Mouse (Mus musculus) right cerebral cortex, postnatal 4 days (tissue): ENCODE data around the gene Iqcf1.

Source experiments
- DNase-seq: peaks from one replicate; pipeline ENCODE4 v3.0.0-alpha.2; 2022

The Iqcf1 gene

DNA sequence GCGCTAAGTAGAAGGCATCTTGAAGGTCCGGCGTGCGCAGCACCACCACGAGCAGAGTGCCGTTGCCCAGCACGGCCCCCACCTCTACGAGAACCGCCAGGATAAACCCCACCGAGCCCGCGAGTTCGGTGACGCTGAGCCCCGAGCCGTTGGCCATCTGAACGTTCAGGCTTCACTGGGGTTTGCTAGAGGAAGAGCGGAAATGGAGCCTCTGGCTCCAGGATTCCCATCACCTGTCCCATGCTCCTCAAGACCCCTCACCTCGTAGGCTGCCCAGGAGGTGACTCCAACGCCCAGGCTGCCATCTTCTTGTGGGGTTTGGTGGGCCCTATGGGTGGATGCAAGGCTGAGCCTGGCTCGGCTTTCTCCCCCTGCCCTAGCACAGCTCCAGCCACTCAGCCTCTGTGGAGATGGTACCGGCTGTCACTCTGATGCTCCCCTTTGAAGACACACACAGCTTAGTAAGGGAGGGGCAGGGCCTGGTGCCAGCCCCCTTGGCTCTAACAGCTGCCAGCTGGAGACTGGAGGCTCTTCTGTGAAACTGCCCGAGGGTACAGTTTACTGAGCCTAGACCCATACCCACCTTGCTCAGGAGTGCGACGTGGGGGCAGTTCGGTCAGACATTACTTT is 34.1 kb upstream of the Iqcf1 start, which contains the start of gene Gpr62:
Gpr62 (minus strand) TSS at position 368 of the 630 bp plus-strand sequence.
- DNase-seq: no peak

DNA sequence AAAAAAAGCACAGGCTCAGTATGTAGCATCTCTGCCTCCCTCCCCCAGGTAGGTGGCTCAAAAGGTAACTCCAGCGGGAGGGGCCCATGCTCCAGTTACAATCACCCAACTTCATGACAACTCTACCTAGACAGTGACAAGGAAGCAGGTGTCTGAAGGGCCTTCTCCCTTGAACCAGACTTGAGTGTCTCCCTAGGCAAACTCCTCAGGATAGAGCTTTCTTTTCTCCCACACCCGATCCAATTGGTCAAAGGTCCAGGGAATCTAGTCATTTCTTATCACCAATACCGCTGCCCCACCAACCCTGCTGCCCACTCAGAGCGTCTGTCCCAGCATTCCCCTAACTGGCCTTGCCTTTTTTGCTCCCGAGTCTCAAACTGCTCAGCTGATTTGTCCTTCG is 33.0 kb upstream of the Iqcf1 start:
- no peak for DNase-seq

DNA sequence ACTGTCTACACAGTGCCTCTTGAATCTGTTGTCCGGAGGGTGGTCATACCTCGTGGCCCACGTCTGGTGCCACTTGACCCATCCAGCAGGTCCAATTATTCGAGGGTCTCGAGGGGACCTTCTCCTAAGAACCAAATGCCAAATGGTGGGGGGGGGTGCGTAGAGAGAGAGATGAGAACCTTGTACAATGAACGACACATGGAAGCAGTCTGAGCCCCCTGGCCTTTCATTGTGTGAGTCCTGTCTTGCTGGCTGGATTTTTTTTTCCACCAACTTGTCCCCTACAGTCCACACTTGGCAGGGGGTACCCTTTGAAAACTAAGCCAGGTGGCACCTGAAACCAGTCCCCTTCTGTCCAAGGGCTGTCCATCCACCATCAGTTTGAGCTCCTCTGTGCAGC is 32.0 kb upstream of the Iqcf1 start:
- no peak for DNase-seq

DNA sequence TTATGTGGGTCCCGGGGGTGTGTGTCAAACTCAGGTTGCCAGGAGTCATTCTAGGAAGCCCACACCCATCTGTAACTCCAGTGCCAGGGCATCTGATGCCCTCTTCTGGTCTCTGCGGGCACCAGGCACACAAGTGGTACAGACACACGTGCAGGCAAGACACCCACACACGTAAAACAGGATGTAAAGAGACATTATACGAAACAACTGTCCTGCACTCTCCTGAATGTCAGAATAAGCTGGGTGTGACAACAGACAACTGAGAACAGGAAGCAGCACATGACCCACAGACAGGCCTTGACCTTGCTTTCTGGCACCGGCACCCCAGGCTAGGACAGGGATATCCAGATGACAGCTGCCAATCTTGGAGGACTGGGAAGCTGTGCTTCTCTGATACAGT is 30.4 kb upstream of the Iqcf1 start:
- DNase-seq: no peak

DNA sequence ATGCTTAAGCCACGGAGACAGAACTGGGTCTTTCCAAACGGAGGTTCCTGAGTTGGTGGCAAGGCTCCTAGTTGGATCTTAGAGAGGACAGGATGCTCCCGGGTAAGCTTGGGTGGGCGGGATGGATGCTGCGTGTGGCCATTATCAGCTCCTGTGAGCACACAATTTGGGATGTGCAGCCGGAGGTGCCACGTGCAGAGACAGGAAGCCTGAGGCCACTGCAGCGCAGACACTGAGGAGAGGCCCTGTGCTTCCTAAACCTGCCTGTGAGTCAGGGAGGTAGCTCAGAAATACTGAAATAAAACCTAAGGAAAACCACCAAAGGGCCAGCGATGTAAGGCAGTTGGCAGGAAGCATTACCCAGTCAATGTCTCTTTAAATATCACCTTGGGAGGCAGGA is 30.0 kb upstream of the Iqcf1 start:
- DNase-seq: no peak

DNA sequence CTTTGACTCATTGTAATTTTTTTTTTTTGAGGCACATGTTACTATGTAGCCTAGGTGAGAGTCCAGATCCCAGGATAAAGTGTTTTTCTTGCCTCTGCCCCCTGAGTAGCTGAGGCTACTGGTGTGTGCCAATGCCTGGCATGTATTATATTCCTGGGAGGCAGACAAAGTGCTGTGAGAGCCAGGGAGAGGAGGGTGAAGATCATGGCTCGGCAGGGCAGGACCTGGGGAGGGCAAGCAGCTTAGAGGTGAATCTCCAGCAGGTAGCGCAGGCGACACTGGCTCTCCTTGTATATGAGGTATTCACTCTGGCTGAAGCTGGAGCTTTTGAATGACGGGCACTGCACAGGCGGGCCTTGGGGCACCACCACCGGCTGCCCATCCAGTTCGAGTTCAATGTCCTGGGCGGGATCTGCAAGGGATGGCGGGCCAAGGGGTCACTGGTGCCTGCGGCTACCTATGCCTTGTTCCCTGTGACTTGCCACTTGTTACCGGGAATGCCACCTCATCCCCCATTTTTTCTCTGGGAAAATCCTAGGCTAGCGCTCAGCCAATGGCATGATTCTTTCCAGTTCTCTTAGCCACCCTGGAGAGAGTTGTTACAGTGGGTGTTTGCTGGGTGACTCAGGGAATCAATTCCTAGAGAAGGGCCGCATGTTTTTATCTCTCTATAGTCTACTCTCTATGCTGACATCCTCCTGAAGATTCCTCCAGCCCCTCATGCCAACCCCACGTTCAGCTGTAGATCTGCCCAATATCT is 28.6 kb upstream of the Iqcf1 start:
- peak; percentile 2 for DNase-seq

DNA sequence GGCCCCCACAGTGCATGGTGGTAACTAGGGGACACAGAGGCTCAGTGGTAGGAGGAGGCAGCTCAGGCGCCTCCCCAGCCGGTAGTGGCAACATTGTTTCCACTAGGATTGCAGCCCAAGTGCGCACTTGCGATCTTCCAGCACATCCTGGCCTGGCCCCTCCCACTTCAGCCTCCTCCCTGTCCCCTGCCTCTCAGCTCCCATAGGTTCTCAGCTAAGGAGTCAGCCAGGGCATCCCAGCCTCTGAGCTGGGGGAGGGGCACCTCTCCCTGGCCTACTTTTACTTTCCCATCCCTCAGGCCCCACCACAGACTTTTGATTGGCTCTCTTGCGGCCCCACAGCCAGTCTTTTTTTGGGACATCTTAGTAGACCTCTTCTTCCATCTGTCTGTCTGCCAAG is 27.9 kb upstream of the Iqcf1 start:
- peak; percentile 25 for DNase-seq

DNA sequence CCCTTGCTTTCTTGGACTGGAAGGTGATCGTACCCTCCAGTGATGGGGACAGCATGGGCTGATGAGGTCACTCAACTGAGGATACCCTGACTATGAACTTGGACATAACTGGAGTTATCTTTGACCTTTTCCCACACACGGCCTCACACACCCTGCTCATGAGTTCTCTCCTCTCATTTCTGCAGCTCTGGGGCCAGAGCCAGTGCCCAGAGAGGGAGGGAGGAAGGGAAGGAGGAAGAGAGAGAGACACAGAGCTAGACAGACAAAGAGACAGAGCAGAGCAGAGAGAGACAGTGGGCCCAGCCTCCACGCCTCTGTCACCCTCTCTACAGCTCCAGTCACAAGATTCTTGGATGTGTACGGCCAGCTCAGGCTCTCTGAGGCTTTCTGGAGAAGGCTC is 27.4 kb upstream of the Iqcf1 start:
- peak; percentile 0 for DNase-seq

DNA sequence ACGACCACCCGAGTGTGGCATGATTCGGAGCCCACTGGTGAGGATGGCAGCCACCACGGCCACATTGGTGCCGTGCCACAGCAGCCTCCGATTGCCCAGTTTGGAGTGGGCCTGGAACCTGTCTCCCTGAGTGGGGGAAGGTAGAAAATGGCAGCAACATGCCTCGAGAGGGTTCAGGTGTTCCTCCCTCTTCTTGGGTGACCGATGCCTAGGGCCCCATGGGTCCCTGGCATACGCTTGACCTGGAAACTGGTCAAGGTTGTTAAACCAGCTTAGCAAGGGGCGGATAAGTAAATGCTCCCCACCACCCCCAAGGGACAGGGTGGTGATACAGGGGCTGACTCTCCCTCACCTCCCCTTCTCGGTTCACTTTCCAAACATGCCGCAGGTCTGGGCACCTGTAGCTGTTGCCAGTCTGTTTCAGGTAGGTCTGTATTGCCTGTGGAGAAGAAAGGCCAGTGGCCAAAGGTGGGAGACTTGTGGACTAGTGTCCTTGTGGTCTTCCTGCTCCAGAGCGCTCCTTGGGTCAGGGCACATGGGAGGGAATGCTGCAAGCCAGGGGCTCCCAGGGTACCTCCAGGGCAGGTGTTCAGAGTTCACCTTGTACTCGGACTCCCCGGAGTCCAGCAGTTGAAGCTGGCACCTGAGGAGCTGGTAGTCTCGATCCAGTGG is 26.6 kb upstream of the Iqcf1 start:
- peak; percentile 2 for DNase-seq

DNA sequence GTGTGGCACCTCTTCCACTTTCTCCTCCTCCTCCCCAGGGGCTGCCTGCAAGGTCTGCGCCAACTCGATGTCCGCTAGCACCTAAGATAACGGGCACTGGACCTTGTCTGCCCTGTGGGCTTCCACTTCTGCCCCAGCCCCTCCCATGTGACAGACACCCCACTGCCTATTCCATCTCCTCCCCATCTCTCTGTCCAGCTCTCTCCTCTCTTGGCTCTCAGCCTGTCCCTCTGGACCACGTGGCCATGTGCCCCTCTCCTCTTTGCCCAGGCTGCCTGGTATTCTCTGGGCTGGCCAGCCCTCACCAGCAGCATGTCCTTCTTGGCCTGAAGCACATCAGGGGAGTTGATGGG is 26.0 kb upstream of the Iqcf1 start:
- peak; percentile 3 for DNase-seq

DNA sequence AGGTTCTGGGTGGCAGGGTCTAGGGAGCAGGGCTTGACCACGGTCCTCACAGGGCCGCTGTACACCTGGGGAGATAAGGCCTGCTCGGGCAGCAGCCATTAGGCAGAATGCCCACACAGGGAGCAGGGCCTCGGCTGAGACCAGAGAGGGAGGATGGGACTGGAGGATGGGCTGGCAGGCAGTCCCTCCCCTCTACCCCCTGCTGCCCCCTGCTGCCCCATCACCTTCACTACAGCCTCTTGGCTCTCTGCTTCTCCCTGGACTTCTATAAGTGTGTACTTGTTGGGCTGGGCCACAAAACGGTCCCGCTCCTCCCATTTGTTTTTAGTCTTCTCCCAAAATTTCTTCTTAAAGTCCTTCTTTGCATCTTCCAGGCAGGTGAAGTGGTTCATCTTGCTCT is 25.3 kb upstream of the Iqcf1 start:
- DNase-seq: peak; percentile 61

DNA sequence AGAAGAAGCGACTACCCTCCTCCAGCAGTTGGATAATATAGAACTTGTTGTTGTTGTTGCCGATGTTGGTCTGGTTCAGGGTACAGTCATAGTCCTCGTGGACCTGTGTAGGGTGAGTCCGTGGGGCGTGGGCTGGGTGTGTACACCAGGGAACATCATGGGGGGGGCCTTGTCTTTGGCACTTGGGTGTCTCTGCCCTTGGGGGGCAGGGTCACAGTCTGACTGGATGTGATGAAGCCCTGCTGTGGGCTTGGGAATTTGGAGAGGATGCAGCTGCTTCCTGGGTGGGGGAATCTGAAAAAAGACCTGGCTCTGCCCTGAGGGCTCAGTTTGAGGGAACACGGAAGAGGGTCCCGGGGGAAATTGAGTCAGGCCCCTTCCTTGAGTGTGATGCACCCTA is 24.7 kb upstream of the Iqcf1 start:
- DNase-seq: peak; percentile 9

DNA sequence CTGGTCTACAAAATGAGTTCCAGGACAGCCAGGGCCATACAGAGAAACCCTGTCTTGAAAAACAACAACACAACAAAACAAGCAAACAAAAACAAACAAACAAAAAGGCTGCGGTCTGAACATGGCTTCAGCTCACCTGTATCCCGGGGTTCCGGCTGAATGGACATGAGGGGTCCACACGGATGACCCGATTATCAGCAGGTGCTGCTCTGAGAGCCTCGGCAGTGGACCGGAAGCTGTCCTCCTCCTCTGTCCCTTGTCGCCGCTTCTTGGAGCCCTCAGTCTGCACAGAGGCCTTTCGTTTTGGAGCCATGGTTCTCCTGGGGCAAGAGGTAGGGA is 24.1 kb upstream of the Iqcf1 start, which contains the start of gene Rrp9:
Rrp9 (plus strand) TSS at position 301 of the 339 bp plus-strand sequence.
- DNase-seq: peak; percentile 3

DNA sequence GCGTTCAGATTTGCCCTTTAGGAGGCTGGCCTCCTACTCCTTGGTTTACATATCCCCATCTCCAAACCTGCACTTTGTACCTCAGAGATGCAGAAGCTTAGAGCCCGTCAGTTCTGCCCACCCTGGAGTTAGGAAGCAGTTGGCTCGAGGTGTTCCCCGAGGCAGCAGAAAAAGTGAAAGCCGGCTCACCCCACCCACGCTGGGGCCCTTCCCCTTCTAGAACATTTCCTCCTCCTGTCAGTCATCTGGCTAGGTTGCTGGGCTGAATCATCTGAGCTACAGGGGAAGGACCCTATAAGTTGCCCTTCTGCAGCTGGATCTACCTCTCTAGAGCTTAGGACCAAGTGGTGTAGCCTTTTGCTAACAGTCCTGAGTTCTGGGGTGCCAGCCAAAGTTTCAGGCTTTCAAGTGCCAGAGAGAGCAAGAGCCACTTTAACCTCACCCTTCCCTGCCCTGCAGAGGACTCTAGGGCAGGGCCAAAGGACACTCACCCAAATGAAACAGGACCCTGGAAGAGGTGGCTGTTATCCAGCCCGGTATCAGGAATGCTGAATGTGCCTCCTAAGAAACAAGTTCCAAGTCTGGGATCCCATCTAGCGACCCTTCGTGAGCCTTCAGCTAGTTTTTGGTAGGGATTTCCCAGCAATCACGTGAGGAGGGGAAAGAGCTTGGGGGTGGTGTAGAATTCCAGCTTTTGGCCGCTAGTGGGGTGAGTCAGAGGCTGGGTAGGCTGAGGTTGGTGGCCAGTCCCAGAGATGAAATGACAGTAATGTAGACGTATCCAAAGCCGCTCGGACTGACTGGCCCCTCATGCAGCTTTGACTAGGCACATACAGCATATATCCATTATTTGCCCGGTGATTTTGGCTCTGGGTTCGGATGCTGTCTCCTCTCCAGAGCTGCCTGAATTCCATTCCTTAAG is 23.5 kb upstream of the Iqcf1 start:
- DNase-seq: peak; percentile 11

DNA sequence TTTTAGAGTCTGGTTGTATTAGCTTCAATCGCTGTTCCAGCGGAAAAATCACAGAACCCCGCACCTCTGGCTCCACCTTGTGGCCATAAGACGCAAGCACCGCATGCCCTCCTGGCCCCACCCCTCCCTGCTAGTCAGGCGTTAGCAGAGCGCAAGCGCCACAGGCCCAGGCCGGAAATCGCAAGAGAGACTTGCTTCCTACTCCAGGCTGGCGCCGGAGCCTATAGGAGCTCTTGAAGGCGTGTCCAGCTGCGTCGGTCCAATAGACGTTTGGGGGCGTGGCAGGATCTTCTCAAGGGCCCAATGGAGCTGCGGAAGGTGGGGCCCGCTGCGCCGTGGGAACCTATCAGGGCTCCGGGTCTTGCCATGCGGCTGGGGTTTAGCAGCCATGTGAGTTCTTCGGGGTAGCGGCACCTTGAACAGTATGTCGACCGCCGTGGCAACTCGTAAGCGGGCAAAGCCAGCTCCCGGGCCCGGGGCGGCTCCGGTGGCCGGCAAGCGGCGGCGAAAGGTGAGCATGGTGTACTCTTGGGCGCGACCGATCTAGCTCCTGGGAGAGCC is 22.8 kb upstream of the Iqcf1 start, which contains the start of gene Parp3:
Parp3 (minus strand) TSS at position 26 of the 561 bp plus-strand sequence.
- peak; percentile 95 for DNase-seq

DNA sequence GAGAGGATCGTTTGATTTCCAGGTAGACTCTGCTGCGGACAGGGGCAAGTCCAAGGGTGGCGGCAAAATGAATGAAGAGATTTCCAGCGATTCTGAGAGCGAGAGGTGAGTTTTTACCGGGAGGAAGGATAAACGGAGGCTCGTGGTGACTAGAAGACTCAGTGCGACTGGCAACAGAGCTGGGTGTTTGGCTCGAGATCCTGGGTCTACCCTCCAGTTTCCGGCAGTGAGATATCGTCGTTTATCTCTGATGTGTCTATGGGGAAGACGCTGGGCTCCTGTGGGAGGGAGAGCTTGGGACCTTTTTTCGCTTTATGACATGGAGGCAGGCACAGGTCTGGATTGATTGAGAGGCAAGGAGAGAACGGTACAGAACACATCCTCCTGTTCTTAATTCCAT is 22.1 kb upstream of the Iqcf1 start:
- DNase-seq: peak; percentile 3

DNA sequence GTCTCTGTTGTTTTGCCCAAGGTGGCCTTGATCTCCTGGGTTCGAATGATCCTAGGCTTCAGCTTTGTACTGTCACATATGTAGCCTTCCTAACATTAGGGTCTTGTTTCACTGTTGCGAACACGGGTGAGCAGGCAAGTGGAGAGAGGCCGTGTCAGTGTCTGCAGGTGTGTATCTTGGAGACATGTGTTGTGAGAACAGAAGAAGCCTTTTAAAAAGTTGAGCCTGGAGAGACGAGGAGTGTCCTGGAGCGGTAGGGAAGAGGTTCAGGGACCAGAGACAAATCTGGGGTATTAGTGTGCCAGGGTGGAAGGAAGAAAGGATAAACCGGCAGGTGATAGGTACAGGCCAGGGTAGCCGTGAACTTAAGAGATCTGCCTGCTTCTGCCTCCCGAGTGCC is 21.7 kb upstream of the Iqcf1 start:
- no peak for DNase-seq

DNA sequence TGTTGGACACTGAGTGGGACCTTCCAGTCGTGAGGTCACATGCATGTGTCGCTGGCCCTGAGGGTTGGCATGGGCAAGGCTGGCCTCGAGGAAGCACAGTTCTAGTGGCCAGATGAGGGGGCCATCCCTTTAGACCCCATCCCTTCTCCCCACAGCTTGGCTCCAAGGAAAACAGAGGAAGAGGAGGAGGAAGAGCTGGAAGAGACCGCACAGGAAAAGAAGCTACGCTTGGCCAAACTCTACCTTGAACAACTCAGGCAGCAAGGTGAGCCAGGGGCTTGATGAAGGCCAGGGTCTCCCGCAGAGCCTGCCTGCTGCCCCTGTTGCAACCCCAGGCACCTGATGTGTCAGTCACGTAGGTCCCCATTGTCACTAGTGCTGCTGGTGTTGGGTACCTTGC is 19.2 kb upstream of the Iqcf1 start:
- DNase-seq: no peak

DNA sequence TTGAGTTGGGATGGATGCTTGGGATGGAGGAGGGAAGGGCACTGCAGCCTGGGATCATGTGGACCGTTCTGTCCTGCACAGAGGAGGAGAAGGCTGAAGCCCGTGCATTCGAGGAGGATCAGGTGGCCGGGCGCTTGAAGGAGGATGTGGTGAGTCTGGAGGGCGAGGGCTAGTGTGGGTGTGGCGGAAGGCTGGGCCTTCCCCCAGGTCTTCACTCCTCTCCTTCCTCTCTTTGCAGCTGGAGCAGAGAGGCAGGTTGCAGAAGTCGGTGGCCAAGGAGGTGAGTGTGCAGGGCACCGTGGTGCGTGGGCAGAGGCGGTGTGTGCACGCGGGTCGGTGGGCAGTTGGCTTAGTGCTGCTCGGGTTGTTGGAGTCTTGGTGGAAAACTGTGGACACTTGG is 18.7 kb upstream of the Iqcf1 start:
- DNase-seq: no peak

DNA sequence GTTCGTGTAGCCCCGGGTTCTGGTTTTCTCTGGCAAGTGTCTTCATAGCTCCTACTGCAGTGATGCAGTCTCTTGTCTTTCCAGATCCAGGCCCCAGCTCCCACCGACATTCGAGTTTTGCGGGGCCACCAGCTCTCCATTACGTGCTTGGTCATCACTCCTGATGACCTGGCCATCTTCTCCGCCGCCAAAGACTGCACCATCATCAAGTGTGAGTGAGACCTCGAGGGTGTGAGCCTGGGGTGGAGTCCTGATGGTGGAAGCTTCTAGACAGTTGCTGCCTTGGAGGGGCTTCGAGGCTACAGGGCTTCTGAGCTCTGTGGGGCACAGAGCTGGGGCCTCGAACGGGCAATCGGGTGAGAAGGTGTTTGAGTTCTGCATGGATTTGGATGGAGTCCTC is 18.1 kb upstream of the Iqcf1 start:
- DNase-seq: no peak

DNA sequence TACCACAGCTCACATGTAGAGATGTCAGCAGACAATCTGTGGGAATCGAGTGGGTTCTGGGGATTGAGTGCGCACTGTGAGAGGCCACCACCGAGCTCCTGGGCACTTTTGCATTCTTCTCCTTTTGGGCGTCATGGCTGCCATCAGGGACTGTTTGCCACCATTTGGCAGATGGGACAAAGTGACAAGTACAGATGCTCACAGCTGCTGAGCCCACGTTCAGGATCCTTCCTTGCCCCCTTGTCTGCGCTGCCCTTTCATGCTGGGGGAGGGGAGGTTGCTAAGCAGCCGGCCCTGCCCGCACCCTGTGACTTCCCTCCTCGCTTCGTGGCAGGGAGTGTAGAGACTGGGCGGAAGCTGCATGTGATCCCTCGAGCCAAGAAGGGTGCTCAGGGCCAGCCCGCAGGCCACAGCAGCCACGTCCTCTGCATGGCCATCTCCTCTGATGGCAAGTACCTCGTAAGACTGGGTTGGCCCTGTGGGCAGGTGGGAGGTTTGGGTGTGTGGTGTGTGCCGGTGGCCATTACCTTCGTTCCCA is 17.1 kb upstream of the Iqcf1 start:
- no peak for DNase-seq

DNA sequence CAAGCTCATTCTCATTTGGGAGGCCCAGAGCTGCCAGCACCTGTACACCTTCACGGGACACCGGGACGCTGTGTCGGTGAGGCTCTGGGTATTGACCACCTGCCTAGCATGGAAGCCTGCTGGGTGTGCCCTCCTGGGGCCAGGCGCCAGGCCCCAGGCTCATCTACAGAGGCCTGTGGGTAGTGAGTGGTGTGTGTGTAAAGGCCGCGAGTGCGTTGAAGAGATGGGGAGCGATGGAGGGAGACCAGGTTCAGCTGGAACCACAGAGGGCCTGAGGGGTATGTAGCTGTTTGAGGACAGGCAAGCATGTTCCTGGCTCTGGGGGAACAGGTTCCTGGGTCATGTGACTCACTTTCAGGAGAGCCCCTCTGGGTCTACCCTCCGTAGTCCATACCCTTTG is 16.6 kb upstream of the Iqcf1 start:
- no peak for DNase-seq

DNA sequence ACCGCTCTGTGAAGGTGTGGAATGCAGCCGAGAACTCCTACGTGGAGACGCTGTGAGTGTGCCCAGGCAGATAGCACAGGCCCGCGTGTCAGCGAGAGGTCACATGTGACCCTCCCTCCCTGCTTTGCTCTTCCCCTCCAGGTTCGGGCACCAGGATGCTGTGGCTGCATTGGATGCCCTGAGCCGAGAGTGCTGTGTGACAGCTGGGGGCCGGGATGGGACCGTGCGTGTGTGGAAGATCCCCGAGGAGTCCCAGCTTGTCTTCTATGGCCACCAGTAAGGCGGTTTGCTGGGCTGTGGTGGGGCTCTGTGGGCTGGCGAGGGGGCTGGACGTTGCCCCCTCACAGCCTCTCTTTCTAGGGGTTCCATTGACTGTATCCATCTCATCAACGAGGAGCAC is 16.2 kb upstream of the Iqcf1 start:
- no peak for DNase-seq
